Mouse (Mus musculus) leukemia stem cell, adult 10-12 weeks (primary cell): ENCODE results near the gene Bdnf. TPM values are rescaled to one million over a fixed set of nuclear protein-coding genes. Genes with fewer than 3 reads are reported as not detected.

ENCODE experiments used
- polyA plus RNA-seq: library from polyadenylated mRNA; stranded (reverse); fragments of >175 nt; gene quantifications from 2 replicates; pipeline ENCODE4 v1.2.3, GENCODE M21; 2012; ENCODE audit warnings: low replicate concordance

Bdnf gene
- polyA plus RNA-seq, result not detected in 2 replicates

GRCm38 (mm10) chr2:109674532-109674931, at the start of gene Bdnf:
Bdnf (plus strand) TSS chr2:109674700.

Other genes with a start within 250 kb of the Bdnf start
- gene Lin7c, start 216.2 kb downstream of the Bdnf start, polyA plus RNA-seq, result 0.18 and 0.91 TPM in 2 replicates
- 0.05 and 0.08 TPM in 2 replicates for gene Lgr4, start 242.9 kb downstream of the Bdnf start, polyA plus RNA-seq